Mouse (Mus musculus): ENCODE measurements around the gene Mgat5. TPM values are rescaled to one million over a fixed set of nuclear protein-coding genes. Genes with fewer than 3 reads are reported as not detected.

Gene Mgat5
- total RNA-seq, 2 experiments from 2014 or later: 52.6 to 52.7 TPM

DNA sequence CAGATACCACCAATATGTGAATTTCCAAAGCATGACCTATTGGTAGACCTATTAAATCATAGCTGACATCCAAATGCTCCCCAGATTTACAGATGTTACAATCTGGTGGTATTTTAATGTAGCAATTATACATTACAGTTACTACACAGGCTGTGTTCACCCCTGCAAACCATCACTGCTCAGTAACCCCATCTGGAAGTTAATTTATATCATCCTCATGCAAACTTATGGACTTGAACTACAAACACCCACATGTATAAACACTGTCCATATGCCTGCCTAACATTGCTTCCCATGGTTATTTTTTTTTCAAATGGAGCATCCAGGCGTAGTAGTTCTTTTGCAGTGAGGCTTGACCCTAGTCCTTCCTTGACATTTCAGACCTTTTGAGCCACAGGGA is 236.2 kb downstream of the Mgat5 start:
- no peak for DNase-seq

DNA sequence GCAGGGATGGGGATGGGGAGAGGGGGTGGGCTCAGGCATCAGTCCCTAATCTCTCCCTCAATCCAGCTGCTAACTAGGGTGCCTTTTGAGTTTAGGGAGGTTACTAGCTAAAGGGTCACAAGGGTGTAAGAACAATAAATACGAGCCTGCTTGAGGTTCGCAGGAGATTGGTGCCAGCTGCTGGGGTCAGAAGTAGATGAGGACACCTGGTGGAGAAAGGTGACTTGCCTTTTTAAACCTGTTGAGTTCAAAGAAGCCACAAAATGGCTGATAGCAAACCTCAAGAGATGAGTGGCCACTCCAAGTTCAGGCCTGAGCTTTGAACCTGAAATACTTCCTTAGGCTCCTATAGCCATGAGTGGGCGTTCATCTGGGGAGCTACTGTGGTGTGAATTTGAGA is 236.9 kb downstream of the Mgat5 start:
- DNase-seq: no peak

DNA sequence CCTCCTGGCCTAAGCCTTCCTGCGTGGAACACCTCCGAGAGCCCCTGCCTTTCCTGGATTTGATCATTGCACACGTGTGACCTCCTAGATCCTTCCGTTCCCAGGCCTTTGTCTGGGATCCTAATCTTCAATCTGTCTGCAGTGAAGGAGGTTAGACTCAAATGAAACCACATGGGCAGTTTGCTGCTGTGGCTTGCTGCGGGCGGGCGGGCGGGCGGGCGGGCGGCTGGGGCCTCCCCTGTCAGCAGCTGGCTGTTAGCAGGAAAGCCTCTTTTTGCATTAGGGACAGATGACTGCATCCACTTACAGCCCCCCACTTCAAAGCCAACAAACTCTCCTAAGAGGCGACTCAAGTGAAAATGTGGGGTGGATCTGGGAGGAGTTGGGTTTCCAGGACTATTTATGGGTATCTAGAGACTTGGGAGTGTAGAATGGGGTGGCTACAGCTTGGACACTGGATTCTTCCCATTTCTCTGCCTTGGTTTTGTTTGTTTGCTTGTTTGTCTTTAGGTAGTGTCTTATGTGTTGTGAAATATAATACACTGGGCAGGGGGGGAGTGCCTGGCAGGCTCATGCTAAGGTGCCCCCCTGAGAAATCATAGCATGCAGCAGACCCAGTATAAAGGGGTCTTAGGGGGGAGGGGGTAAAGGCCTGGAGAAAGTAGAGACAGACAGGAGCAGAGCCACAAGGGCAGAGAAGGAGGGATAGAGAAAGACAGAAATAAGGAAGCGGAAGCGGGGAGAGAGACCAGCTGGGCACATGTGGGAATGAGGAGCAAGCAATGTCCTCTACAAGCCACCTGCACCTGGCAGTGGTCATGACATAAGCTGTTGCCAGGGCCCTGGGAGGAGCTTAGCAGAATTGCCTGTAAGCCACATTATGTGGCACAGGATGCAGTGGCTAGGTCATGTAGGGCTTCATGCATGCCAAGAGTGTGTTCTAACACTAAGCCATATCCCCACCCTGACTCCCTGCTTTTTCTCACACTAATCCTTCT is 238.4 kb downstream of the Mgat5 start:
- DNase-seq: no peak

DNA sequence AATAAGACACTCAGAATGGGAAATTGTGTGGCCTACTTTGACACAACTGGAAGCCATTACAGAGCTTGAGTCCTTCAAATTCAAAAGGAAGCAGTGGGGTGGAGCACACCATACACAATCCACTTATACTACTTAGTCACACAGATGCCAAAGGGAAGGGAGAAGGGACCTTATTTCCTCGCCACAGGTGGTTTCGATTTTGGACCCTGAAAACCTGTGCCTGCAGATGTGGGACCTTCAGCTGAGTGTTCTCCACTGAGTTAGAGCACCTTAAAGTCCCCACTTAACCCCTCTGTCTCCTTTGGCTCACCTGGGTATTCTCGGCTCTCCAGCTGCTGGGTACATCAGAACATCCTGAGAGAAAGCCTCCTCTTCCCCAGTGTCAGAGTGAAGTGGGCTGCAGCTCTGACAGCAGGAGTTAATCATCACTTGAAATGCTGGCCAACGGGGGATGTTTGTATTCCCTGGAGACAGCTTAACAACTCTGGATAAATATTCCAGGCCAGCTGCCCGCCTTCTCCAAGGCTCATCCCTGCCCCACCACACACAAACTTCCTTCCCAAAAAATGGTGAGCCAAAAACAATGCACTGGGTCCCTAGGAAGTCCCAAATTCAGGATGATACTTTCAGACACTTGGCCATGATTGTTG is 240.1 kb downstream of the Mgat5 start:
- no peak for DNase-seq

DNA sequence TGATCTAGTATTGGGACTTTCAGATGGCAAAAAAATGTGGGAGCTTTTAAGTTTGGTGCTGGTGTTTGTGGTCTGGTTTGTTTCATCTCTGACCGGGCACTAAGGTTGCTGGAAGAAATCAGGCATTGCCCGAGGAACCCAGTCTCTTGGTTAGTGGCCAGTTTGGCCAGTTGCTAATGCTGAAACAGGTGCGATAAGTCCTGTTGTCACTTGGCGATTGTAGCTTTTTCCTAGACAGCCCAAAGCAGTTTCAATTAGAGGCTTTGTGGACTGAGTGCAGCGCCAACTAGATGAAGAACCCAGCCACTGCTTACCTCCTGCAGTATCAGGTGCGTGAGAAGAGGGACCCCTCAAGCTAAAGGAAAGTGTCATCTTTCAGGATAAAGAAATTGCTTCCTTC is 248.6 kb downstream of the Mgat5 start:
- DNase-seq: no peak

DNA sequence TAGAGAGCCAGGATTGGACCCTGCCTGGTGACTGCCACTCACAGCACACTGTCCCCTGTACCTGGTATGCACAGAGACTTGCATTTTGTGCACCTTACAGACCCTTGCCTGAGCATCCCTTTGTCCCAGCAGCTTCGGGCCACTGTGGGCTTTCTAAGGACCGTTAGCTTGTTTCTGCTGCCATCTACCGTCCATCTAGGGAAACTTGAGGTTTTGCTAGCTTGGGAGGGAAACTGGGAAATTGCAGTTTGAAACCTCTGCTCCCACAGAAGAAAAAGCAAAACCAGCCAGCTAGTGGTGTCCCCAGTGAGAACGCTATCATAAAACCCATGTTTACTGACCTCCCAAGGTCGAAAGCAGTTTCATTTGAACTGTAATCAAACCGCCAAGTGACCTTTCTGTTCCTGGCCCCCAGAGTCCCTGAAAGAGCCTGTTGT is 254.2 kb downstream of the Mgat5 start:
- DNase-seq: peak; percentile 44 to 52

DNA sequence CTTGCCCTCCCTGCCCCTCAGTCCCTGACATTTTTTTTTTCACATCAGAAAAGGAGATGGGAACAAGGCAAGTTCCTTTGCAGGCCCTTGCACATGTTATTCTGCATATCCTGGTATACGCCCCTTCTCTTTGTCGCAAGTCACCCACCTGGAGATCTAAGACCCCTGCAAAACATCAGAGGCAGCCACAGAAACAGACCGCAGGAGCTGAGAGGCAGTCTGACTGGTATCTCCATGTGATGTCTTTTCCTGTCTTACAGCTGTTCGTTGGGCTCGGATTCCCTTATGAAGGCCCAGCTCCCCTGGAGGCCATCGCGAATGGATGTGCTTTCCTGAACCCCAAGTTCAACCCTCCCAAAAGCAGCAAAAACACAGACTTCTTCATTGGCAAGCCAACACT is 254.8 kb downstream of the Mgat5 start:
- no peak for DNase-seq

DNA sequence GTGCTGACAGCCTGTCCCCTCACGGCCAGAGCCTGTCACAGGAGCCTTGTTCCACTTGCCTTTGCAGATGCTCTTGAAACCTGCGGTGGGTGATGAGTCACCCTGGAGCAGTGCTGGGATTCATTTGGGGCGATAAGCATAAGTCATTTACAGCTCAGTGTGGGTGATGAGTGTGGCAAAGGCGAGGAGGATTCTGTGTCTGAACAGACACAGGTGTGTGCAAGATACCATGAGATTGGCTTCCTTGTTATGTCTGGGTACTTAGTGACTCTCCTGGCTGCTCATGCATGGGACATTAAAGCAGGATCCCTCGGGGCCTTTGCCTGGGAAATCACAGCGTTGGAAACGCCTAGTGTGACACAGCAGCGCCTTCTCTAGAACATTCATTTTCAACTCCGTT is 256.2 kb downstream of the Mgat5 start:
- DNase-seq: no peak

DNA sequence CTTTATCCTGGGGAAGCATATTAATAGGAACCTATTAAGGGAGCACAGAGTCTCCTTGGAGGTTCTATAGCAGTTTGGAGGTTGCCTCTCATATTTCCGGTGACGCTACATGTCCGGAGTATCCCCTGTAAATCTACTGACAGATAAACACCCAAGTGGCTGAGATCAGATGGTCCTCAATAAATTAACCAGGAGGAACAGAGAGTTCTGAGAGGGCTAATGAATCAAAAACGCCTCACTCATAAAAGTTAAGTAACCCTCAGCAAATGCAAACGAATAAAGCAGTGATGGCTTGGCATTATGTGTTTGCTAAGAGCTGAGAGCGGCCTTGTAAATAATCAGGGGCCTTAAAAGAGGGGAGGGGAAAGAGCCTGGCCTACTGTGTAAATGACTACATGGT is 259.2 kb downstream of the Mgat5 start:
- DNase-seq: no peak

DNA sequence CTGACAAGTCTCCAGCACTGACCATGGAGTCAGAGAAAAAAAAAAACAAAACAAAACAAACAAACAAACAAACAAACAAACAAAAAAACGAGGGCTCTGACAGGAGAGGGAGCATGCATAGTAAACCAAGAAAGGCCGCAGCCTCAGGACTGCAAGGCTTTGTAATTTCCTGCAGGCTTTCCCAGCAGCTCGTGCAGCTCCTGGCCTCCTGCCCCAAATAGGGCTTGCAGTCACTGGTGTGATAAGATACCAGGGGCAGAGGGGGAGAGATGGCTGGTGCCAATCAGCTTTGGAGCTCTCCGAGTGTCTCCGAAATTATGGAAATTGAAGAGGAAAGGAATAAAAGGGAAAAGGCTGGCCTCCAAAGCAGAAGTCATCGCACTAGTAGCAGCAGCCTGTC is 260.5 kb downstream of the Mgat5 start:
- no peak for DNase-seq

DNA sequence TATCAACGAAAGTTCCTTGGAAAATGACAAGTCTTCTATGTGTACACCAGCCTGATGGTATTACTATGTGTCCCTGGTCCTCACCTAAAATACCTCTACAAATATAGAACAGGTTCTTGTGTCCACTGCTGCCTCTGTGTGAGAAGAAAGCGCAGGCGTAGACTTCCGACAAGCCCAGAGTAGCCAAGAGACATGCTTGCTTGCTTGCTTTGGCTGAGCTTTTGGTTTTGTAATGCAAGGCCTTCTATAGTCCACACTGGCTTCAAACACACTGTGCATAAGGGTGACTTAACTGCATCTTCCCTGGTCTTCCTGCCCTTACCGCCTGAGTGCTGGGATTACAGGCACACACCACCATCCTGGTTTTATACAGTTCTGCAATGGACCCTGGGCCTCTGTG is 262.4 kb downstream of the Mgat5 start:
- no peak for DNase-seq

DNA sequence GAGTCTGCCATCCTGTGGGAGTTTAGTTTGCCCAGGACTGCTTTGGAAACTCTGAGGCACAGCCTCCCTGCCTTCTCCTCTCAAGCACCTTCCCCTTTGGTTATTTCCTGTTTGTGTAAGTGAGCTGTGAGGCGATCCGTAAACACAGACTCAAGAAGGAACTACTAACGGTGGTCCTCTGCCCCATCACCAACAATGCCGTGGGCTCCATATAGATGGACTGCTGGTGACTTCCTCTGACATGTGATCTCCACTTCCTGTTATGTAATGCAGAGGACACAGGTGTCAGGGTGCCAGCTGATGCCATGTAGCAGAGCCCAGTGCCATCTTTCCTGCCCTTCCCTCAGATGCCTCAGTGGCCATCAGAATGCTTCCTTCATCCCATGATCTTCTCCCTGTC is 265.4 kb downstream of the Mgat5 start:
- no peak for DNase-seq

DNA sequence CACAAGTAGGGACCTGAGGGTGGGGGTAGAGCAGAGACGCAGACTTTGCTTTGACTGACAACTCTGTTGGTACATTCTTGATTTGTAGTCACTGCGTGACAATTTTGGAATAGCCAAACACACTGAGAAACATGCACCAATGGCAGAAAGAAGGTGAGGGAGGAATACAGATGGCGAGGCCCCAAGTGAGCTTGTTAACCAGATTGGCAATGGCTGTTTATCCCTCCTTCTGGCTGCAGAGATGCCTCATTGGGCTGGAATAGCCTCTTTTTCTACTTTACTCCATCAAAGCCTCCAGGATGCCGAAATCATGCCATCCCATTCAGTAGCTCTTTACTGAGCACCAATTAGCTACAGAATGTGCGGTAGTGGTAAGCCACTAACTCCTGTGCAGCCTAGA is 270.9 kb downstream of the Mgat5 start:
- DNase-seq: no peak

DNA sequence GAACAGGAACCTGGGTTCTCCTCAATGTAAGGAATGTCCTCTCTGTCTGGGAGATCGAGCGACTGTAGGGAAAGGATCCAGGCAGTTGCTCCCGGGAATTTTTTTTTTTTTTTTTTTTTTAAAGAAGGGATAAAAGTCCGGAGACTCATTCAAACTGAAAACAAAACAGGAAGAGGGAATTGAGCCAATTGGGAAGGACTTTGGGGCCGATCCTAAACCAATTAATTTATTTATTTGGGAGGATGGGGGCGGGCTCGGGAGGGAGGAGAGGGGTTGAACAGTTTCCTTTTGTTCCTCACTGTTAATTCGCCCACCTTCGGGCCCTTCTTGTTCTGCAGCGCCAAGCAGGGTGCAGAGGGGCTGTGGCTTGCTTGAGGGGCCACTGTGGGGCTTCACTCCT is 278.1 kb downstream of the Mgat5 start:
- no peak for DNase-seq

DNA sequence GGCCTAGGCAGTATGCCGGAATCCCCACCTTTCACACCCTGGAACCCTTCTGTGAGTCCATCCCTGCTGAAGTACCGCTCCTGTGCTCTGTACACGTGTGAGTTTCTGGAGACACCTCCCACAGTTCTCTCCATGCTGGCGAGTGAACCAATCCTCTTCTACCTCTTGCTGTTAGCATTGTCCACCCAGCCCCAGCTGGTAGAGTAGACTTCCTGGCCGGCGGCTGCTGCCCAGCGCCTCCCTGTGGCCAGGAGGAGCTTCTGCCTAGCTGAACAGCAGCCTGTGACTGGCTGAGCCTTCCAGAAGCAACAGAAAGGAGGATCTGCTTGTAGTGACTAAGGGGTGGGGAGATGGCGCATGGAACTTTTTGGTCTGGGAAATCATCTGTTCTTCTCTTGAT is 279.4 kb downstream of the Mgat5 start:
- no peak for DNase-seq

DNA sequence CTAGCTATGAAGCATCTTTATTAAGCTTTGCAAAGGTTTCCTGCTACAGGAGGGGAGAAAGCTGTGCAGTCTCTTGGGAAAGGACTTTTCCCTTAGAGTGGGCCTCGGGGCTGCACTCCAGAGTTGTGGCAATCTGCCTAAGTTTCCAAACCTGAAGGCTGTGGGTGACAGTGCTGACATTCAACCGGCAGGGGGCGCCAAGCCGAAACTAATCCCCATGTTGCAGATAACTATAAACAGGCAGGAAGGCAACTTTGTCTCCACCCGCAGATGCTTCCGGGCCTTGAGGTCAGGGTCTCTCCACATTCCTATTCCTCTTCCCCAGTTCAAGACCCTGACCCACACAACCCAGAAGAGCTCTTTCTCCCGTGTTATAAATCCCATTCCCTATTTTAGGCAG is 280.0 kb downstream of the Mgat5 start:
- peak in 1 of 2 experiments; percentile 50 for DNase-seq

DNA sequence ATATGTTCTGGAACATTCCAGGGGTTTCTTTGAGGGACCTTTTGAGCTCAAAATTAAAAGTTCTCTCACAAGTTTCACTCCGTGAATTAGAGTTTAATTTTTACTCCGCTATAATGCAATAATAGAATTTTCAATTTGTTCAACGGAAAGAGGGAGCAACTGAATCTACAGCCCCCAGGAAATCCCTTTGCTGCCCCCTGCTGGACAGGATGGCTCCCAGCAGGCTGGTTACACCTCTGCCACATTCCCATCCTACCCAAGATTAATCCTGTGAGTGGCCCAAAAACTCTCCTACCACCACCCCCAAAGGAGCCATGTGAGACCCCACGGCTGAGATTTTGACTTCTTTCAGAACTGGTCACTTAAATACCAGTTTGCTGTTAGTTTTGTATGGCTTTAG is 282.3 kb downstream of the Mgat5 start:
- DNase-seq: peak in 1 of 2 experiments; percentile 31

DNA sequence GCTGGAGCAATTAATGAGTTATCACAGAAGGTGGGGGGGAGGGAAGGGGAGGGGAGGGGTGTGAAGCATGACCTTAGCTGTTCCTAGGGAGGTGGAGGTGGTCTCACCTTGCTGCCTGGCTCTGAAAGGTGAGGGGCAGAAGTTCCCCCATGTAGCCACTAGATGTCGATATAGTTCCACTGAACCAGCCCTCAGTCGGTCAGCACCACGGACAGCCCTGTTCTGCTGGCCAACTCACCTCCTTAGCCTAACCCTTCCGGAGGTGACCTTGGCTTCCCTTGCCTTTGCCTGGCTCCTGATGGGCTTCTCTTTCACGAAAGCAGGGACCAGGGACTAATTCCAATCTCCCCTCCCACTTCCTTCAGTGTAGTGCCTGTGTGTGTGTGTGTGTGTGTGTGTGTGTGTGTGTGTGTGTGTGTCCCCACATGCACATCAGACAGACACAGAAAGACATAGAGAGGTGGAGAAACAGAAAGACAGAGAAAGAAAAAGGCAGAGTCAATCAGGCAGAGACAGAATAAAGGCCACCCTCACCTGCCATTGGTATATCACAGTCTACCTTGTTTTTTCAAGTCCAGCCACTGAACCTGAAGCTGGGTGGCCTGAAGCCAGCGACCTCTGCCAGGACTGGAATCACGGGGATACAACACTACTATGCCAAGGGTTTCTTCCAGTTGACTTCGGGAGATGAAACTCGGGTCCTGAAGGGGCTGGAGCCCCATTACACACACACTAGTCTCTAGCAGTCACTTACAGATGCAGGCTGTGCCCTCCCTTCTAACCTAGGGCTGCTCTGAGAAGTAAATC is 292.1 kb downstream of the Mgat5 start:
- DNase-seq: peak in 1 of 2 experiments; percentile 30

DNA sequence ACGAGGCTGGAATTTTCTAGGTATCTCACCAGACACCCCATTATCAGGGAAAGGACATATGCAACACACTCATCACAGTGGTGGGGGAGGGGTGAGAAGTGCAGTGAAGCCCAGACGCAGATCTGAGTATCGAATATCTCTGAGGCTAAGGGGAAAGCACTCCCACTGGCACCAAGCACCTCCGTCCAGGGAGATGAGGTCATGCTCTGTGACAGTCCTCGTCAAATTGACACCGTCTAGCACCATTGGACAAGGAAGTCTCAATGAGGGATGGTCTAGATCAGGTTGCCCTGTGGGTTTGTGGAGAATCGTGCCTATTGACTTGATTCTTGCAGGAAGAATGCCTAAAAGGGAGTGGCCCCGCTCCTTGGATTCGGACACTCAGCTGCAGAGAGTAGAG is 293.9 kb downstream of the Mgat5 start:
- no peak for DNase-seq

DNA sequence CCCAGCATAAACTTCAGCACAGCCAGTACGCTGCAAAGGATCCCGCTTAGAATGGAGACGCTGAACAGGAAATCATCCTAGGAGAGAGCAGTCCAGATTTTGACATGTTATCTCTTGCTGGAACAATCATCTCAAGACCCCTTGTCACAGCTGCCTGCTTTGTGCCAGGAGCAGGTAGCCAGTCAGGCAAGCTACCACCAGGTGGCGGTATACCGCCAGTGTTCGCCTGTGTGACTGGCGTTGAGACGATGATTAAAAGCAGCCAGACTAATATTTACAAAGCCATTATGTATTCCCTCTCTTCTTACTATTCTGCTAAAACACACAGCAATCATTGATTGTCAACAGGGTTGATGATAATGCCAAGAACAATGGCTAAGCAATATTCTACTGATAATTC is 295.4 kb downstream of the Mgat5 start:
- peak; percentile 81 to 83 for DNase-seq

DNA sequence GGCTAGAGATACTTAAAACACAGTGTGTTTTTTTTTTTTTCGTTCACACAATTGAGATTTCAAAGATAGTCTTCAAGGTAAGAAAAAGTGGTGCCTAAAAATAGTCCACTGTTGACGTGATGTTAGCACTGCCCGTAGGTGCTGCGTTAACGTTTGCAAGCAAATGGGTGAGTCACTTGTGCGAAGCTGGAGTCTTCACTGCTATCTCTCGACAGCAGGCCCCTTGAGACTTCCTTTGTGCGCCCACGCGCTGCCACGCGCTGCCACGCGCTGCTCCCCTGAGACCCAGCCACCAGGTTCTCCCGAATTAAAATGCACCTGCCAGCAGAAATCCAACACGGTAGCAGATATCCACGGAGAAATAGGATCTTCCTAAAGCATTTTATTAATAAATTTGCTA is 295.9 kb downstream of the Mgat5 start:
- DNase-seq: no peak

DNA sequence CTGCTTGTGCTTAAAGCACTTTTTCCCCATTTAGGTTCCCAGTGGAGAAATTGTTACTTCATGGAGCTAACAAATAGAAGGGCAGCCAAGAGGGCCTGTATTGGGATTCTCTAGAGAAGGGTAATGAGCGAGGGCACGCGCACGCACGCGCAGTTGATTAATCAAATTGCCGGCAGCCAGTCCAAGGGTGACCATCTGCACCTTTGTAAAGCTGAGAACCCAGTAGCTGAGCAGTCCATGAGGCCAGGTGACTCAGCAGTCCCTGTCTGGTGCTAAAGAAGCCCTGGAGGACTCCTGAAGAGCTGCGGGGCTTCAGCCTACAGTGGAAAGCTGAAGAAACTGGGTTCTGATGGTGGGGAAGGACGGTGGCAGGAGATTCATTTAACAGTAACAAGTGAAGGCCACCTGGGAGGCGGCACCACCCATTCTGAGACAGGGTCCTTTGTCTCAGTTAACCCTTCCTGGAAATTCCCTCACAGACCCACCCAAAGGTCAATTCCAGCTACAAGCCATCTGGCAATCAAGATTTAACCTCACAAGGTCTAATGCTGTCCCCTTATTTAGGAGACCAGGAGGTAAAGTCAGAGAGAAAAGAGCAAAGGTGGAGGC is 302.3 kb downstream of the Mgat5 start:
- no peak for DNase-seq
